Mouse (Mus musculus): ENCODE results near the gene Pdpk1. TPM values are rescaled to one million over a fixed set of nuclear protein-coding genes. Genes with fewer than 3 reads are reported as not detected.
"Not testable (repeated sequence)": the region's sequence is repeated elsewhere in the genome, so short reads cannot be mapped to it uniquely, and the experiment has no call there.

Gene Pdpk1
- total RNA-seq, 2 experiments from 2014 or later: 52.6 to 60.6 TPM

DNA sequence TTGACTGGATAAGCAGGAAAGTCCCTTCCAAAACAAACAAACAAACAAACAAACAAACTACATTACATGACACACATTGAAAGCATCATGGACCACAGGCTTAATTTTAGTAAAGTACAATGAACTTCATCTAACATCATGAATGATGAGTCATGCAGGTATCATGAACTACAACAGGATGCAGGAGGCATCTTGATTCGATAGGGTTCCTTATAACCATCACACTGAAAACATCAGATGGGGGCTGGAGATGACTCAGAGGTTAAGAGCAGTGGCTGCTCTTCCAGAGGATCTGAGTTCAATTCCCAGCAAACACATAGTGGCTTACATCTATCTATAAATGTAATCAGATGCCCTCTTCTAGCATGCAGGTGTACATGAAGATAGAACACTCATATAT, 23.1 kb downstream of the Pdpk1 start:
- DNase-seq (ENCODE audit: low spot score in 2 of 2): no peak

DNA sequence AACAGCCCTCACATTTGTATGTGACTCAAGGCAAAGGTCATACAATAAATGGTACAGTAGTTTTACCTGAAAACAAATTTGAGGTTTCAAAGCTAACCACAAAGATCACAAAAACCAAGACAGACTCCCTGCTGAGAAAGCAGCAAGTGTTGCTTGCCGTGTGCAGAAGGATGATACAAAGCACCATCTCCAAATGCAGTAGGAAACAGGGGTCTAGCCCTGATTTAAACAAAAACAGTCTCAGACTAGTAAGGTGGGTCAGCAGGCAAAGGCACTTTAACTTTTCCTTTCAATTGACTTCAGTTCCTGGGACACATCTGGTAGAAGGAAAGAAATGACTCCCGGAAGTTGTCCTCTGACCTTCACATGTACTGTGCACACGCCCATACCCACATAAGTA, 23.9 kb downstream of the Pdpk1 start:
- no peak for DNase-seq (ENCODE audit: low spot score in 2 of 2)

DNA sequence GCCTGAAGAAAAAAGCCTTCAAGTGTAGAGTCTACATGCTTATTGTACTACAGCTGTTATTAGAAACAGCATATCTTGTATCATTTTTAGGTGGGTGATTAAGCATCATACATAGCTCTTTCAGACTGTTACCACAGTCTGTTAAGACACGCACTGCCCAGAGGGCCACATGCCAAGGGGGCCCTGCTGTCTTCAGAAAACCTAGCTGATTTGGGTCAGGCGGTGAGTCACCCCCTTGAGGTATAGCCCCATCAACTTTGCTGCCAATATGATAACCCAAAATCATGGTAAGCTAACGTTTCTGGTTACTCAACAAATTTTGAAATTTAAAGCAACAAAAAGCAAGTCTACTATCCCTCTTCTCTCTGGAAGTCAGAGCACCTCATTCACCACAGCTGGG, 31.3 kb downstream of the Pdpk1 start:
- no peak for DNase-seq (ENCODE audit: low spot score in 2 of 2)

DNA sequence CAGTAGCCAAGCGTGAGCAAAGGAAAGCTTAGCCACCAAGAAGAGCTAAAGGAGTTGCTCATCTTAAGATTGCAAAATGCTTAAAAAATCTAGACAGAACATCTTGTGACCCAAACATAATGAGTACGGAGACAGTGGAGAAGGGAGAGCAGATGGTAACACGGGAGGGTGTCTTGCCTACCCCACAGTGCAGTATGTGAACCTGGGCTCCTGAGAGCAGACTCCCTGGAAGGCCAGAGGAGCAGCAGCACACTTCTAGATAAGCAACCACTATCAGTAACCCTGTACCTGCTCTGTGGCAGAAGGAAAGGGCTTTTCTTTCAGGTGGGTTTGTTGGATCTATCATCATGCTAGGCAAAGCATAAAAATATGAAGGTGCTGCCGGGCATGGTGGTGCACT, 37.7 kb downstream of the Pdpk1 start:
- no peak for DNase-seq (ENCODE audit: low spot score in 2 of 2)

DNA sequence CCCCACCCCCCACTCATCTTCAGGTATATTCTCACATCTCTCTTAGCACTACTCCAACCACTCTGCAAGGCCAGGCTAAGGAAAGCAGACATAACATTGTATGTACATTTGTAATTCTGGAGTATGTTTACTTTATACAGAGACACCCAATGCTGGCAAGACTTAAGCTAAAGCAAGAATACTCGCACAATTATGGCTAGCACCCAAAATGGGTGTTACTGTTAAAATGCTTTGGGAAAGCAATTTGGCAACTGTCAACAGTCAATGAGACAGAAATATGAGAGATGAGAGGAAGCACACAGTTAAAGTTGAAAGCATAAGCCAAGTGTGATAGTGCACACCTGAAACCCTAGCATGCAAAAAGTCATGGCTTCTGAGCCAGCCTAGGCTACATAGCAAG, 39.5 kb downstream of the Pdpk1 start:
- no peak for DNase-seq (ENCODE audit: low spot score in 2 of 2)

DNA sequence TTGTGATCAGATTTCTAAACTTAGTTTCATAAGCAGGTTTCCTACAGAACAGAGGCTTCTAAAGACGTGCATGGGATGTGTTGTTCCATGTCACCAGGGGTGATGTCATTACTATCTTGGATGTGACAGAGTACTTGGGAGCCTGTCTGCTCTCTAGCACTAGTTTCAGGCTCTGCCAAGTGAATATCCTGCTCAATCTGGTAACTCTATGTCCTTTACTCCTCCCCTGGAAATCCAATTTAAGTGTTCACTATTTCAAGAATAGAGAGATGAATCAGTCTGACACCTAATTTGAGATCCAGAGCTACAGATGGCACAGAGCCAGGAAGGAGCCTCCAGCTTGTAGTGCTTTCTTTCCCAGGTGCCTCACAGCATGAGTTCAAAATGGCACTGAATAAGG, 41.8 kb downstream of the Pdpk1 start:
- peak in 1 of 2 experiments; percentile 13 for DNase-seq (ENCODE audit: low spot score in 2 of 2)

DNA sequence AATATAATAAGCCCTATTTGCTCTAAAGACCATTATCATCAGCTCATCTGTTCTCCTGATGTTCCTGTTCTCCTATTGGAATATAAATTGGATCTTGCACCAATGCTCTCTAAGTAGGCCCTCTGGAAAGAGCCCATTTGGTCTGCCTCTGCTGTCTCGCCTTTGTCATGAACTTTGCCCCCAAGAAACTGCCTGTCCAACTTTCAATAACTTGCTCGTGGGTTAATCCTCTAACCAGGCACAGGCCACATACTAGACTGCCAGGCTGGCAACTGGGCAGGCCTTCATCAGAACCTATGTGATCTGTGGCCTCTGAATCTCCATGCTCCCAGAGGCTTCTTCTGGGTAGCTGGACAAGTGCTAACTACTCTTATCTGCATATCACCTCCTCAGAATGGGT, 45.6 kb downstream of the Pdpk1 start:
- DNase-seq (ENCODE audit: low spot score in 2 of 2): no peak

DNA sequence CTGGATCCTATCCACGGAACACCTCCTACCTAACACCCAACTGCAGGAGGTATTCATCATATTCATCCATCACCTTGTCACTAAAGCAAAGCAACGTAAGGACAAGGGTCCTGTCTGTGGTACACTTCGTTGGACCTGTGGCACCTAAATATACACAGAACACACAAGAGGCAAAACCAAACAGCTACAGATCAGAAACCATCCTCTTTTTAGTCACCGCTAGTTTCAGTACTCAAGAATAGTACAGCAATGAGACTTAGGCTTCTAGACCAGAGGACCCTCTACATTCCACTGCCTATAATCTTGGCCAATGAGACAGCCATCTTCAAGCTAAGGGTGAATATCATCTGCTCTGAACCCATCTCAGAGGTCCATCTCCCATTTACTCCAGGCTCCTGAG, 52.4 kb downstream of the Pdpk1 start:
- DNase-seq (ENCODE audit: low spot score in 2 of 2): no peak

DNA sequence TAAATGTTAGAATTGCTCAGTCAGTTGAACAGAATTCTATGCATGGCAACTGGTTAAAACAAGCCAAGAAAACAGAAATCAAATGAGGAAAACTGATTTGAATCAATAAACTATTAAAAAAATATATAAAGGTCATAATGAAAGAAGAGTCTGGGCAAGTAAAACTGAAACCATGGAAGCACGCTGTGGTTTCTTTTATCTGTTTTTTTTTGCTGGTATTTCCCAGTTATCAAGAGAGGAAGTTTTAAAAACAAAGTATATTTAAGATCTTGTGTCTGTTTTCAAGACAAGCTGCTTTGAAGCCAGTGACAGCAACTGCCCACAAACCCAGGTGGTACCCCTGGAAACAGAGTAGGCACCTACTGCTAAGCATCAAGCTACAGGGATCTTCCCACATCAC, 60.1 kb downstream of the Pdpk1 start:
- no peak for DNase-seq (ENCODE audit: low spot score in 2 of 2)

DNA sequence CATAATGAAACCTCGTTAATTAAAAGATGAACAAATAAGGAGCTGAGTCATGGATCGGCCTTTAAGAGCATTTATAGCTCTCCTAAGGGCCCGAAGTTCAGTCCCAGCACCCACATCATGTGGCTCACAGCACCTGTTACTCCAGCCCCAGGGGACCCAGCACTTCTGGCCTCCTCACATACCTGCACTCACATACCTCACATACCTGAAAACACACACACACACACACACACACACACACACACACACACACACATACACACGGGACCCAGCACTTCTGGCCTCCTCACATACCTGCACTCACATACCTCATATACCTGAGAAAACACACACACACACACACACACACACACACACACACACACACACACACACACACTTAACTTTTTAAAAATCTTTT, 64.3 kb downstream of the Pdpk1 start:
- DNase-seq (ENCODE audit: low spot score in 2 of 2): not testable (repeated sequence)

DNA sequence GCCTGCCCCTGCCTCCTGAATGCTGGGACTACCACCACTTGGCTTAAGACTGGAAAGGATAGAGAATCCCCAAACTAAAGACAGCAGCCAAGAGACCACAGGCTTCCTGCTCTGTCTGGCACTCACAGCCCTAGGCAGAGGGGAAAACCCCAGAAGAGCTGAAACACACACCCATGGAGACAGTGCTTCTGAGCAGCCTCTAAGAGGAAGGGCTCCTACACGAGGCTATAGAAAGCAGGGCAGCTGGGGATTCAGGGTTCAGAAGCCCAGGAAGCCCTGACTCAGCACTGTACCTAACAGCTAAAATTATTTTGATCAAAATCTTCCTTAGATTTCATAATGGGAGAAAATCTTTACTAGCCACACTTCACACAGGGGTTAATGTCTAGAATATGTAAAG, 66.1 kb downstream of the Pdpk1 start:
- DNase-seq (ENCODE audit: low spot score in 2 of 2): no peak

DNA sequence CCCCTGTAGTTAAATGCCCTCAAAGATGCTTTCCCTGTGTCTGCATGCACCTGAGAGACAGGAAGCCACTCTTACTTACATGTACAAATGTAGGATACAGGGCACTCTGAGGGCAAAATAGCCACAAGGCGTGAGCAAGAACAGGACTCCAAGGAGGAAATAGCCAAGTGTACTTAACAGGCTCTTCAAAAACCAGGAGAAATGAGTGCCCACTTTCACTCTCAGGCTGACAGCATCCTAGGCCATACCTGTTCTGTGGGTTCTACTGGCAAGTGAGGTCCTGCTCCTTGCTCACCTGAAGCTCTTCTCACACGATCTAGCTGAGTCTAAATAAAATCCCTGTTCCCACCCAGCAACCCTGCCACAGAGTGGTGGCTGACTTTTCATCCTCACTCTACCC, 73.6 kb downstream of the Pdpk1 start:
- no peak for DNase-seq (ENCODE audit: low spot score in 2 of 2)

DNA sequence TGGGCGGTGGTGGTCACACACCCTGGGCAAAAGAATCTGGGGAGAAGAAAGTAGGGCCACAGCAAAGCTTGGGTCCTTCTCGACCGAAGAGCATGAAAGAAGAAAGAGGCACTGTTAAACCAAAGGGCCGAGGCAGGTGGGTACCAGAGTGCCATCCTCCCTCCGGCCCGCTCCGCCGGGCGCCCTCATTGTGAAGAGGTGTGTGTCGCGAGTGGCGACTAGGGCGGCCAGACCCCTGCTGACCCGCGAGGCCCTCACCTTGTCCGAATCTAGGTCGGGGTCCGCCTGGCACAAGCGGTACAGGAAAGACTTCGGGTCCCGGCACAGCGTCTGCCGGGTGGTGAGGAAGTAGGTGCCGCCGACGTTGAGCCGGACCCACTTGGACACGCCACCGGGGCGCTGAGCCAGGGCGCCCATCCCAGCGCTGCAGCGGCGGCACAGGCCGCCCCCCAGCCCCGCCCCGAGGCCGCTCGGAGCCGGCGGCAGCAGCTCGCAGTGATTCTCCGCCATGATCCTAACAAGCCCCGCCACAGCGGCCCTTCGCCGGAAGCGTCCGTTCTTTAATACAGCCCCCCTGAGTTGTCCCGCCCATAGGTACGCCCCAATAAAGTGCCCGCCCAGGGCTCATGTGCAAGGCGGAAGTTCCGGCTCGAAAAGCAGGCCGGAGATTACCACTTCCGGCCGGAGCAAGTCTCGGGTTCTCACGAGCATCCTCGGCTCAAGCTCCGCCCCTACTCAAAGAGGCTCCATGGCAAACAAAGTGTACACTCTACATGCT, 77.6 kb downstream of the Pdpk1 start, which contains the start of gene Kctd5:
Kctd5 (minus strand) TSS at position 567 of the 778 bp plus-strand sequence.
- peak; percentile 85 to 93 for DNase-seq (ENCODE audit: low spot score in 2 of 2)

DNA sequence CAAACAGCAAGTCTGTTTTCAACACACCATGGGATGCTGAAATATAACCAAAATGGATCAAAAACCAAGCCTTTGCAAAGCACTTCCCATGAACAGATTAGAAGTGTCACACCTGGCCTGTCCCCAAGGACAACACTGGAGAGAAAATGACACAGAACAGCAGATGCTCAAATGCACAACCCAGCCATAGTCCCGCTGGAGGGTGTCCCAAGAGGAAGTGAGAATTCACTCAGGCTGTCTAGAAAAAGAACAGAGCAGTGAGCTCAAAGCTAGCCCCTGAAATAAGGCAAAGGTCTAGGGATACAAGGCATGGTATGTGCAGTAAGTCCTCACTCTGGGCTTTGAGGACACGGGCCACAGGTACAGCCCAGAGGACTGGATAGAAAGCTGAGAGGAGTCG, 81.2 kb downstream of the Pdpk1 start:
- no peak for DNase-seq (ENCODE audit: low spot score in 2 of 2)

DNA sequence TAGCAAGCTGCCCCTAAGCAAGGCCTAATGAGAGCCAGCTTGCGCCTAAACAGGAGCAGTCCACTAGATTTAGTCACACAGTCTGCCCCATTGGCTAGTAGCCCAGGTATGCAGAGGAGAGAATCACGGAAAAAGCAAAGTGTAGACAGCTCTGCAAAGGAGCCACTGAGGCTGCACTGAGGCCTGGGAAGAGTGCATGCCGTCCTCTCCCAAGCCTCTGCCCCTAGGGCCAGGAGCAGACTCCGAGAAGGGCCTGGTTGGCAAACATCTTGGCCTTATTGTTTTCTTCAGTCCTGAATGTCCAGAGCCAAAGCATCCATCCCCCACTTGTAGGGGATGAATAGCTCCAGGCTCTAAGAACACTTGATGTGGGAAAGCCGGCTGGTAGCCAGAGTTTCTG, 82.5 kb downstream of the Pdpk1 start:
- no peak for DNase-seq (ENCODE audit: low spot score in 2 of 2)

DNA sequence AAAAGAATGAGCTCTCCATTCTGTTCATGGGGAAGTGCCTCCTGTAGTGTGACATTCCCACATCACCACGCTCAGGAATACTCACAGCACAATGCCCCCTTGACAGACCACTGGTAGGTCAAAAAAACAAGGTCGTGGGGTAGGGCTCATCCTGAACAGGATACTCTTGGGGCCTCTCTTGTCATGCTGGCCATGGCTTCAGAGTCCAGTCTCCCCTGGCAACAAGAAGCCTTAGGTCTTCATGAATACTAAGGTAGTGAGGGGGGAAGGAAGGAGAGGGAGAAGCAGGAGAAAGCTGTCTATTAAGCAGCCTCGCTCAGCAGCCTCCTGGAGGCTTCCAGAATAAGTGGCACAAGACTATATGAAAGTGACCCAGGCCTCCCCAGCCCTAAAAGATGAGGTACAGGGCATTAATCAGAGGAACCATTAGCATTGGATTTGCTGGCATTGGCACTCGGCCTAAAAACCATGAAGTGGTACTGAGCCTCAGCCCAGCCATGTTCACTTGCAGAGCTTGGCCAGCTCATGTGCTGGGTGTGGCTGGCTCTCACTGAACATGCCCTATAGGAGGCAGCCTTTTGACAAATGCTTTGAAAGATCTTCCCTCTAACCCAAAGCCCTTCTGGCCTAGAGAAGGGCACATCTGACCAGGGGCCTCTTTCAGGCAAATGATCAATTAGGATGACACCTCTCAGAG, 88.1 kb downstream of the Pdpk1 start:
- no peak for DNase-seq (ENCODE audit: low spot score in 2 of 2)

DNA sequence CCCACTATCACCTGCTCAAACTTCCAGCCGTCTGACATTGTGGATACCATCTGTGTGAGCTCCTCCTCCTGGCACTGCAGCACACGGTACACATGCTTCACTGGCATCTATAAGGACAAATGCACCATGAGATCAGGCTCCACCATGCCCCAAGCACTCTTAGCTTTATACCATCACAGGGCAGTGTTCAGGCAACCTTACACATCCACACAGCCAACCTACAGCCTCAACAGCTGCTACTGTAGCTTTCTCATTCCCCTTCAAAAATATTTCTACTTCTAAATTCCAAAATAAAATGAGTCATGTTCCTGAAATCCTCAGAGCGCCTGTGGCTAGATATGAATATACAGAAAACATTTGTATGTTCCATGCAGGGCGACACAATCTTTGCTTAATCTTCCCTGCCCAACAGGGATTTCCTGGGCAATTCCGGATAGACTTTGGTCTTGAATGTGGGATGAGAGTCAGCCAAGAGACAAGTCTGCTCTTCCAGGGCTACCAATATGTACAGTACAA, 92.9 kb downstream of the Pdpk1 start:
- DNase-seq (ENCODE audit: low spot score in 2 of 2): no peak

DNA sequence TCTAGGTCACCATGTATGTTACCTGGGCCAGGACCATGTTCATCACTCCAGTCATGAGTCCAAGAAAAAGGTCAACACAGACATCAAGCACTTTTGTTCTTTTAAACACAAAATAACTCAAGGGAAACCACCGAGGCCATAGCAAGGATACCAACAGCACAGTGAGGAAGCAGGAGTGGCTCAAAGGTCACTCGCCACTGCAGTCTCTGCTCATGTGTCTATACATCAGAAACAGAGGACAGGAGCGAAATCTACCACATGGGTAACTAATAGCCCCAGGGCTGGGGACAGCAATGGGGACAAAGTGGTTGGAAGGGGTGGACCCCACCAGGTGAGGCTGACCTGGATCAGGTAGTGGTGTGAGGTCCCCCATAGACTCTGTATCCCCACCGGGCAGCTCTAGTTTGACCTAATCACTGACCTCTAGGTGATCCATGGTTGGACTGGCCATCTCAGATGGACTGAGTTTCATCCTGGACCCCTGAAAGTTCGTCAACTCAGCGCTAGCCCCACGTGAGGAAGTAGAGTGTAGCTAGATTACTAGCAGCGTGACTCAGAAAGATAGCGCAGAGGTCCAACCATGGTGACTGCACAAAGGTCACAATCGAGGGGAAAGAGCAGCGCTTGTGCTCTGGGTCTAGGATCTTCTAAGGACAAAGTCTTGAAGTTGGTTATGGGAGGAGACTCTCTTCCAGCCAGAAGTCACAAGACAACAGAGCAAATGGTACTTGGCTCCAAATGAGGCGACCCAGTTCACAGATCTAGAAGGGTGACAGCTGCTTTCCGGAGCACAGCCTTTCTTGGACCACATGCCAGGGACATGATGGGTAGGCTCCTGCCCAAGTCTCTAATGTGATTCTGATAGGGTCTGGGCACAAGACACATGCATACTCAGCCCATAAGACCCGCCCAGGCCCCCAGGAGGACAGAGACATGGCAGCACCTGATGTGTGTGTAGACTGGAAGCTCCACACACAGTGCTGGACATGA, 93.8 kb downstream of the Pdpk1 start:
- no peak for DNase-seq (ENCODE audit: low spot score in 2 of 2)

DNA sequence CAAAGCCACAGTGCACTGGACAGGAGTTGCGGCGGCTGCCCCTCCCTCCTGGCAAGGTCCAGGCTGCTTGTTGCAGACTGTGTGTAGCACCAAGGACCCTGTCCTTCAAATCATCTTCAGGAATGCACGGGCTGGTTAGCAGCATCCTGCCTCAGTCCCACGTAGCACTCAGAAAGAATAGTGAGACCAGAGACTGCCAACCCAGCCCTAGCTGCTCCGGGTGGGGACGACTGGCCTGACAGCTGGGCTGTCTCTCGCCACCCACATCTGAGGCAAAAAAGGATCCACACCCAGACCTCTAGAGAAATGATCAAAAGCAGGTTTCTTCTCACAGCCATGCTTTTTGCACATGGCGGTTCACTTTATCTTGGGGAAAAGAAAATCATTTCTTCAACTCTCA, 101.7 kb downstream of the Pdpk1 start:
- DNase-seq (ENCODE audit: low spot score in 2 of 2): no peak

DNA sequence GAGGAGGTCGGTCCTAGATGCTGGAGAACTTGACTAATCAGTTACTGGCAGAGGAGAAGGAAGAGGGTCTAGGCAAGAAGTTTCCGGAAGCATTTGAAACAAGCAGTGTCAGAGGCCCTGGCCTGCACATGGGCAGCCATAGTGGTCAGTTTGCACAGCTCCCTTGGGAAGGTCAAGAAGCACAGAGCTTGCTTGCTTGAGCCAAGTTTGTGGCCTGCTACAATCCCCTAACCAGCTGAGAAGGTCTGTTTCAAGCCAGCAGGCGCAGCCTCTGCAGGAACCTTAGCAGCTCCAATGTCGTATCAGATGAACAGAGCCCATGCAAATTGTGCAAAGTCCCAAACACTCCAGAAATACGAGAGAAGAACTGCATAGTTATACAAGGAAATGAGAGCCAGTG, 102.7 kb downstream of the Pdpk1 start:
- DNase-seq (ENCODE audit: low spot score in 2 of 2): no peak

DNA sequence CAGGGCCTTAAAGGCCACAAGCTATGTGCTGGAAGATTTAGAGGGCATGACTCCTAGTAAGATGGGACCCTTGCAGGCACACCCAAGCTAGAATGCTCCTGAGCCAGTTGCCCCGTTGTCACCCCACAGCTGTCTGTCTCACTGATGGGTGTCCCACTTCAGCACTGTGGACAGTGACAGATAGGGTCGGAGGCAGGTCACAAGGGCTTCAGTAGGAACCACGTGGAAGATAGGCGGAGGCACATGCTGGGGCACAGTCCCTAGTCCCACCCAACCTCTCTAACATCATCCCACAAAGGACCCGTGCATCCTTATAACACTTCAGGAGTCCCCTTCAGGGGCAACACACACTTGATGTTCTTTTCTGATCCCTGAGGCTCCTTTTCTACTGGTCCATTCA, 104.7 kb downstream of the Pdpk1 start:
- no peak for DNase-seq (ENCODE audit: low spot score in 2 of 2)
